Mouse (Mus musculus): Measurements from ENCODE around the gene Siah3.

DNA sequence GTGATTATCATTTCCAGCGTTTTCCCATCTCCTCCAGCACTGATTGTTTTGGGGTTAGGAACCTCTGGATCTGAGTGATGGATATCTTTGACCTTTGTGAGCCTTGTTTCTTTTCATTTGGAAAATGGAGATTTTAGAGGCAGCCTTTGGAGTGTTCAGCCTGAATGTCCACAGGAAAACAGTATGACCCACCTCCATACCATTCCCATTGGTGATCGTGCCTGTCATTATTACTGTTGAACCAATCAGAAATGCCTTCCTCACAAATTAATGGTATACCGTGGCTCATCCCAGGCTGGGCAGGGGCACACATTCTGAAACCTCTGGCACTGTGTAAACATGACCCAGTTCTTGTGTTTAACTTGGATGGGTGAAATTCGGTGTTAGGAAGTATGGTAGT, 6.0 kb downstream of the Siah3 start:
- TF ChIP-seq POLR2A (IDR thresholded peaks at IDR 0.05; ENCODE audit: borderline replicate concordance, extremely low read depth, insufficient read depth, insufficient read length, poor library complexity, severe bottlenecking) = no peak
- no peak for TF ChIP-seq CTCF (IDR thresholded peaks at IDR 0.05; ENCODE audit: borderline replicate concordance, extremely low read depth, insufficient read depth, insufficient read length)

Data from brain, embryonic 14.5 days (tissue).